Mouse (Mus musculus) testis, adult 2 months (tissue): ENCODE data around the gene Smg6. TPM values are rescaled to one million over a fixed set of nuclear protein-coding genes. Genes with fewer than 3 reads are reported as not detected.

Experiments
- H3K27ac ChIP-seq: fragments of 200-500 bp; 2 replicates; pipeline ENCODE4 v1.5.1; 2012; ENCODE audit warnings: low read depth, low read length; ENCODE audit not compliant: control insufficient read depth, insufficient read depth
- H3K27me3 ChIP-seq: fragments of 200-500 bp; 2 replicates; pipeline ENCODE4 v1.6.1; 2012; ENCODE audit warnings: mild to moderate bottlenecking, low read length, moderate library complexity; ENCODE audit not compliant: control insufficient read depth, insufficient read depth
- H3K36me3 ChIP-seq: fragments of 200-500 bp; 2 replicates; pipeline ENCODE4 v1.6.1; 2012; ENCODE audit warnings: mild to moderate bottlenecking, low read length; ENCODE audit not compliant: control insufficient read depth, insufficient read depth
- H3K4me1 ChIP-seq: fragments of 200-500 bp; 2 replicates; pipeline ENCODE4 v1.6.1; 2012; ENCODE audit warnings: low read length; ENCODE audit not compliant: control insufficient read depth, insufficient read depth
- H3K4me3 ChIP-seq: fragments of 200-500 bp; 2 replicates; pipeline ENCODE4 v1.5.1; 2012; ENCODE audit warnings: low read depth, mild to moderate bottlenecking, low read length, moderate library complexity, mixed read lengths; ENCODE audit not compliant: control insufficient read depth
- CTCF ChIP-seq: fragments of 200-500 bp; IDR thresholded peaks from 2 replicates; pipeline ENCODE4 v1.5.1; 2012; ENCODE audit warnings: low read depth, mild to moderate bottlenecking, inconsistent platforms, low read length, moderate library complexity; ENCODE audit not compliant: control insufficient read depth, insufficient read depth, insufficient replicate concordance
- POLR2A ChIP-seq: fragments of 200-500 bp; IDR thresholded peaks from 2 replicates; pipeline ENCODE4 v1.6.1; 2012; ENCODE audit warnings: low read depth, mild to moderate bottlenecking, inconsistent platforms, low read length, moderate library complexity; ENCODE audit not compliant: control insufficient read depth
- polyA plus RNA-seq: library from polyadenylated mRNA; depleted of rRNA; stranded (reverse); fragments of >200 nt; gene quantifications from 2 replicates; pipeline ENCODE4 v1.2.3, GENCODE M21; 2012

The Smg6 gene
- polyA plus RNA-seq, 1 experiment, result 76.8 TPM

GRCm38 (mm10) chr11:74982241-74982640 lies 56.6 kb downstream of the Smg6 start:
- no peak overlapping the region for H3K27ac ChIP-seq

DNA sequence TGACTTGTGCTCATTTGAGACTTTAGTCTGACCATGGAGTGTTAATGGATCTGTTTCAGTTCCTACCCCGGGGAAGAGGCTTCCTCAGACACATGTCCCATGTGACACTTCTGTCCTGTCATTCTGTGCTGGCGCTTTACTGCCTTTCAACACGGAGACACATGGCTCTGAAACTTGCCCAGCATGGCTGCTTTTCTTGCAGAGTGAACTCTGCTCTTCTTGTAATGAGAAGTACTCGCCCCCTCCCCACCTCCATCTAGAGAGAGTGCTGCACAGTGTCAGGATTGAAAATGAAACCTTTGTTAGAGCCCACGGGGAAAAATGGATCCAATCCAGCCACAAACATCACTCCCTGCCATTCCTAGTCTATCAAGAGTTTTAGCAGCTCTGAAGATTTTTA lies 62.5 kb downstream of the Smg6 start:
- H3K27ac ChIP-seq, result no peak overlapping the region
- TF ChIP-seq POLR2A, result no peak
- no peaks in the 10 kb centered on the region for H3K27me3 ChIP-seq
- no peaks in the 10 kb centered on the region; the same call in 1 of the 2 replicates for H3K36me3 ChIP-seq
- H3K4me3 ChIP-seq, result no peak overlapping the region
- H3K4me1 ChIP-seq, result no peaks in the 10 kb centered on the region

More at GRCm38 (mm10) chr11:74982241-74982640, 56.6 kb downstream of the Smg6 start:
- TF ChIP-seq CTCF, result no peak
- no peaks in the 10 kb centered on the region for H3K27me3 ChIP-seq
- no peaks in the 10 kb centered on the region for H3K36me3 ChIP-seq
- H3K4me3 ChIP-seq, result no peak overlapping the region
- H3K4me1 ChIP-seq, result no peaks in the 10 kb centered on the region

- TF ChIP-seq POLR2A (no peak), CTCF (no peak)
- H3K4me1 ChIP-seq, result no peaks in the 10 kb centered on the region
- H3K4me3 ChIP-seq, result no peak overlapping the region
- H3K27me3 ChIP-seq, result no peaks in the 10 kb centered on the region
- no peak overlapping the region for H3K27ac ChIP-seq
- no peaks in the 10 kb centered on the region; the same call in 1 of the 2 replicates for H3K36me3 ChIP-seq
Observed at GRCm38 (mm10) chr11:74989047-74989446, 63.4 kb downstream of the Smg6 start.

GRCm38 (mm10) chr11:74990501-74990900 lies 64.9 kb downstream of the Smg6 start:
- Histone ChIP-seq H3K4me3 (no peak overlapping the region), H3K4me1 (no peaks in the 10 kb centered on the region), H3K36me3 (no peaks in the 10 kb centered on the region; the same call in 1 of the 2 replicates), H3K27me3 (no peaks in the 10 kb centered on the region), H3K27ac (no peak overlapping the region)
- no peak for TF ChIP-seq POLR2A
- no peak for TF ChIP-seq CTCF

DNA sequence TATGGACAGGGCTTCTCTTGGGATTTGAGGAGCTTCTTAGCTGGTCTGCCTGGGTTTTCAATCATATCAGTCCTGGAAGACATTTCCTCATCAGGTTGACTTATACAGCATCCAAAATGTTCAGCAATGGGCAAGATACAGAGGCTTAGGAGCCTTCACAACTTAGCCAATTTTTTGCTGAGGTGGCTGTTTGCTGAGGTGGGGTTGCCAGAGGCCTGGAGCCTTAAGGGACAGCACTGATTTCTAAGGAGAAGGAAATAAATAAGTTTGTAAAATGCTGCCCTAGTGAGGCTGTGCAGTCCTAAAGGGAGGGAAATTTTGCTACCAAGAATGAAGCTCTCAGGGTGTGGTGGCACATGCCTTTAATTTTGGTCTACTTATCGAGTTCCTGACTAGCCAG lies 65.7 kb downstream of the Smg6 start:
- no peaks in the 10 kb centered on the region for H3K27me3 ChIP-seq
- no peaks in the 10 kb centered on the region for H3K4me1 ChIP-seq
- H3K4me3 ChIP-seq, result no peak overlapping the region
- no peaks in the 10 kb centered on the region; the same call in 1 of the 2 replicates for H3K36me3 ChIP-seq
- no peak overlapping the region for H3K27ac ChIP-seq
- TF ChIP-seq POLR2A (no peak), CTCF (no peak)

GRCm38 (mm10) chr11:74992427-74992987 lies 66.9 kb downstream of the Smg6 start:
- Histone ChIP-seq H3K27ac (no peak overlapping the region), H3K27me3 (no peaks in the 10 kb centered on the region)

DNA sequence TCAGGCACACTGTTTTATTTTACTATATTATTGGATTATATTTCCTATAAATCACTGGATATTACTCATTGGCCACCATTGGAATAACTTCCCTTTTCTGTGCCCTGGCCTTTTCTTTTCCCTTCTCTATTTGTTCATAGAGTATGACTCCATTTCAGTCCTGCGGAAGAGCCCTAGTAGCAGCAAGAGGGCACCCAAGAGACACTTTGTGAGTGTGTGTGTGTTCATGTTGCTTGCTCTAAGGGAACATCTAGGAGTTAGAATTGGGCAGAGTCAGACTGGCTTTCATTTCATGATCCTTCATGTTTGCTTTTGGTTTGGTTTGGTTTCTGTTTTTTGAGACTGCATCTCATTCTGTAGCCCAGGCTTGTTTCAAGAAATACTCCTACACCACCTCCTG lies 68.5 kb downstream of the Smg6 start:
- no peak overlapping the region for H3K27ac ChIP-seq
- no peaks in the 10 kb centered on the region; the same call in 1 of the 2 replicates for H3K36me3 ChIP-seq
- no peaks in the 10 kb centered on the region for H3K27me3 ChIP-seq

More at GRCm38 (mm10) chr11:74992427-74992987, 66.9 kb downstream of the Smg6 start:
- Histone ChIP-seq H3K4me3 (no peak overlapping the region), H3K36me3 (no peaks in the 10 kb centered on the region; the same call in 1 of the 2 replicates), H3K4me1 (no peaks in the 10 kb centered on the region)
- TF ChIP-seq POLR2A (no peak), CTCF (no peak)

More for the DNA sequence above, 68.5 kb downstream of the Smg6 start:
- TF ChIP-seq CTCF (no peak), POLR2A (no peak)
- H3K4me1 ChIP-seq, result no peaks in the 10 kb centered on the region
- H3K4me3 ChIP-seq, result no peak overlapping the region
